Mouse (Mus musculus) intestine, postnatal 0 days (tissue): ENCODE measurements around the gene D430042O09Rik. TPM values are rescaled to one million over a fixed set of nuclear protein-coding genes. Genes with fewer than 3 reads are reported as not detected.

Experiments used
- ATAC-seq: fragments of 200-750 bp; cut with Nextera tagmentation; 2 replicates; pipeline ENCODE4 v1.8.0; 2017; ENCODE audit warnings: mild to moderate bottlenecking, moderate TSS enrichment, moderate library complexity
- H3K27ac ChIP-seq: fragments of 300-500 bp; sonication (generic); 2 replicates; pipeline ENCODE4 v1.5.1; 2014; ENCODE audit warnings: mild to moderate bottlenecking, low read depth, low read length, moderate library complexity
- H3K27me3 ChIP-seq: fragments of 300-500 bp; sonication (generic); replicated peaks from 2 replicates; pipeline ENCODE4 v1.6.1; 2014; ENCODE audit warnings: low read length, mixed read lengths; ENCODE audit not compliant: control insufficient read depth, insufficient read depth
- H3K36me3 ChIP-seq: fragments of 300-500 bp; sonication (generic); 2 replicates; pipeline ENCODE4 v1.6.1; 2014; ENCODE audit warnings: mild to moderate bottlenecking, moderate library complexity; ENCODE audit not compliant: control insufficient read depth, insufficient read depth
- H3K4me1 ChIP-seq: fragments of 300-500 bp; sonication (generic); replicated peaks from 2 replicates; pipeline ENCODE4 v1.6.1; 2014; ENCODE audit warnings: antibody characterized with exemption, low read length, mixed read lengths; ENCODE audit not compliant: control insufficient read depth, insufficient read depth
- H3K4me2 ChIP-seq: fragments of 300-500 bp; sonication (generic); replicated peaks from 2 replicates; pipeline ENCODE4 v1.6.1; 2014; ENCODE audit warnings: low read depth, mild to moderate bottlenecking, moderate library complexity
- H3K4me3 ChIP-seq: fragments of 300-500 bp; sonication (generic); 2 replicates; pipeline ENCODE4 v1.5.1; 2014; ENCODE audit warnings: low read depth, low read length
- H3K9ac ChIP-seq: fragments of 300-500 bp; sonication (generic); 2 replicates; pipeline ENCODE4 v1.6.1; 2014; ENCODE audit warnings: mild to moderate bottlenecking, low read depth, low read length
- H3K9me3 ChIP-seq: fragments of 300-500 bp; sonication (generic); 2 replicates; pipeline ENCODE4 v1.6.1; 2016; ENCODE audit warnings: mixed run types; ENCODE audit not compliant: control insufficient read depth
- CTCF ChIP-seq: sonication (generic); IDR thresholded peaks from 2 replicates; pipeline ENCODE4 v1.5.1; 2016; ENCODE audit warnings: low read depth, mild to moderate bottlenecking, control low read depth, antibody characterized with exemption, moderate library complexity
- WGBS: fragments of 180-500 bp; shearing (Covaris S2); extraction: QIAGEN DNeasy Blood & Tissue Kit; methylation state at CpG from one replicate; pipeline ENCODE4 v1.1.7; 2014; 5-methylcytosine and 5-hydroxymethylcytosine counted together
- polyA plus RNA-seq: library from polyadenylated mRNA; unstranded; fragments of >200 nt; fragmentation: Nextera tagmentation; extraction: Ambion mirVana; gene quantifications from 2 replicates; pipeline ENCODE4 v1.2.1, GENCODE M21; 2015

D430042O09Rik gene
- polyA plus RNA-seq, 1 experiment from 2014 or later: 2.6 TPM

GRCm38 (mm10) chr7:125873971-125874495 is 166.3 kb downstream of the D430042O09Rik start:
- Histone ChIP-seq H3K36me3 (no peaks in the 10 kb centered on the region; the same call in 1 of the 2 replicates), H3K9me3 (no peaks in the 10 kb centered on the region), H3K4me3 (no peak overlapping the region), H3K4me1 (no peaks in the 10 kb centered on the region), H3K27me3 (no peaks in the 10 kb centered on the region), H3K27ac (no peak overlapping the region), H3K9ac (no peak overlapping the region), H3K4me2 (no peak overlapping the region)
- no peak for TF ChIP-seq CTCF
- 74% methylated on average over 6 of the region's 6 CpGs for WGBS
- ATAC-seq: no peak

- no peaks in the 10 kb centered on the region for H3K36me3 ChIP-seq
- no peaks in the 10 kb centered on the region for H3K27me3 ChIP-seq
- TF ChIP-seq CTCF: no peak
- H3K4me2 ChIP-seq: no peak overlapping the region
- H3K9me3 ChIP-seq: no peaks in the 10 kb centered on the region
- 48% methylated on average over 4 of the region's 4 CpGs for WGBS
- no peak overlapping the region for H3K27ac ChIP-seq
- H3K4me1 ChIP-seq: no peaks in the 10 kb centered on the region
- no peak overlapping the region for H3K9ac ChIP-seq
- no peak overlapping the region for H3K4me3 ChIP-seq
- no peak for ATAC-seq
These were observed 170.4 kb downstream of the D430042O09Rik start for GRCm38 (mm10) chr7:125878040-125878439.

GRCm38 (mm10) chr7:125883232-125883631 is 175.5 kb downstream of the D430042O09Rik start:
- Histone ChIP-seq H3K4me2 (no peak overlapping the region), H3K9me3 (no peaks in the 10 kb centered on the region), H3K27me3 (no peaks in the 10 kb centered on the region), H3K4me1 (no peaks in the 10 kb centered on the region), H3K9ac (no peak overlapping the region), H3K27ac (no peak overlapping the region), H3K36me3 (no peaks in the 10 kb centered on the region), H3K4me3 (no peak overlapping the region)
- WGBS: 71% methylated on average over 2 of the region's 2 CpGs
- TF ChIP-seq CTCF: no peak
- ATAC-seq: no peak

GRCm38 (mm10) chr7:125886116-125886680 is 178.5 kb downstream of the D430042O09Rik start:
- no peak for TF ChIP-seq CTCF
- Histone ChIP-seq H3K27me3 (no peaks in the 10 kb centered on the region), H3K27ac (no peak overlapping the region), H3K9ac (no peak overlapping the region), H3K4me3 (no peak overlapping the region), H3K4me2 (no peak overlapping the region), H3K9me3 (no peaks in the 10 kb centered on the region), H3K36me3 (no peaks in the 10 kb centered on the region), H3K4me1 (no peaks in the 10 kb centered on the region)
- no peak for ATAC-seq
- WGBS: 66% methylated on average over 4 of the region's 4 CpGs

GRCm38 (mm10) chr7:125887124-125887523 is 179.4 kb downstream of the D430042O09Rik start:
- ATAC-seq: no peak
- TF ChIP-seq CTCF: no peak
- Histone ChIP-seq H3K4me1 (no peaks in the 10 kb centered on the region), H3K4me3 (no peak overlapping the region), H3K36me3 (no peaks in the 10 kb centered on the region), H3K27ac (no peak overlapping the region), H3K9me3 (no peaks in the 10 kb centered on the region), H3K4me2 (no peak overlapping the region), H3K27me3 (no peaks in the 10 kb centered on the region), H3K9ac (no peak overlapping the region)
- WGBS: 57% methylated on average over 4 of the region's 4 CpGs

GRCm38 (mm10) chr7:125887761-125888160 is 180.1 kb downstream of the D430042O09Rik start:
- 82% methylated on average over 5 of the region's 5 CpGs for WGBS

More at GRCm38 (mm10) chr7:125887761-125888160, 180.1 kb downstream of the D430042O09Rik start:
- no peaks in the 10 kb centered on the region for H3K9me3 ChIP-seq
- H3K27ac ChIP-seq: no peak overlapping the region
- H3K9ac ChIP-seq: no peak overlapping the region
- no peak for TF ChIP-seq CTCF
- H3K36me3 ChIP-seq: no peaks in the 10 kb centered on the region
- H3K4me2 ChIP-seq: no peak overlapping the region
- ATAC-seq: no peak
- H3K4me1 ChIP-seq: no peaks in the 10 kb centered on the region
- H3K4me3 ChIP-seq: no peak overlapping the region
- H3K27me3 ChIP-seq: no peaks in the 10 kb centered on the region
